Mouse (Mus musculus) brain, embryonic 14.5 days (tissue): Measurements from ENCODE around the gene Nisch. TPM values are rescaled to one million over a fixed set of nuclear protein-coding genes. Genes with fewer than 3 reads are reported as not detected.

Experiments
- DNase-seq: peaks from one replicate; pipeline ENCODE4 v3.0.0-alpha.2; 2011; ENCODE audit warnings: low read depth
- CTCF ChIP-seq: fragments of 200-500 bp; IDR thresholded peaks from 2 replicates; pipeline ENCODE4 v1.5.1; 2012; ENCODE audit warnings: inconsistent platforms, mild to moderate bottlenecking, moderate library complexity, borderline replicate concordance; ENCODE audit not compliant: insufficient read depth, insufficient read length; ENCODE audit errors: extremely low read depth
- POLR2A ChIP-seq: fragments of 200-500 bp; IDR thresholded peaks from 2 replicates; pipeline ENCODE4 v1.6.1; 2012; ENCODE audit warnings: mild to moderate bottlenecking, inconsistent platforms, borderline replicate concordance; ENCODE audit not compliant: poor library complexity, insufficient read depth, insufficient read length, severe bottlenecking; ENCODE audit errors: extremely low read depth
- polyA plus RNA-seq: library from polyadenylated mRNA; depleted of rRNA; stranded (reverse); fragments of >200 nt; gene quantifications from 2 replicates; pipeline ENCODE4 v1.2.3, GENCODE M21; 2012; rRNA removed

The Nisch gene
- 362 and 506 TPM in 2 replicates for polyA plus RNA-seq

DNA sequence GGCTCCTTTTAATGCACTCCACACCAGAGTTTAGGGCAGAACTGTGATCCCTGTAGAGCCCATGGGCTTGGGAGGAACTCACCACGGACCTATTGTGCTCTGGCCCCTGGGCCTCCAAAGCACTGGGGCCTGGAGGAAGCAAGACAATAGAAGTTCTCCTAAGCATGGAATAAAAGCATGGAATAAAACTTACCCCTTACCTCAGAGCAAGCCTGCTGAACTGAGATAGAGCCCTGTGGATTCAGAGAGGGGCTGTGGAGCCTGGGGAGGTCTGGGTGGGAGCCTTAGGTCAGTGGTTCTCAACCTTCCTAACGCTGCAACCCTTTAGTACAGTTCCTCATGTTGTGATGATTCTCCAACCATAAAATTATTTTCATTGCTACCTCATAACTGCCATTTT, at the start of gene Nisch:
Nisch (minus strand) TSS at position 101 of the 400 bp plus-strand sequence.
- DNase-seq = no peak
- TF ChIP-seq CTCF = no peak

DNA sequence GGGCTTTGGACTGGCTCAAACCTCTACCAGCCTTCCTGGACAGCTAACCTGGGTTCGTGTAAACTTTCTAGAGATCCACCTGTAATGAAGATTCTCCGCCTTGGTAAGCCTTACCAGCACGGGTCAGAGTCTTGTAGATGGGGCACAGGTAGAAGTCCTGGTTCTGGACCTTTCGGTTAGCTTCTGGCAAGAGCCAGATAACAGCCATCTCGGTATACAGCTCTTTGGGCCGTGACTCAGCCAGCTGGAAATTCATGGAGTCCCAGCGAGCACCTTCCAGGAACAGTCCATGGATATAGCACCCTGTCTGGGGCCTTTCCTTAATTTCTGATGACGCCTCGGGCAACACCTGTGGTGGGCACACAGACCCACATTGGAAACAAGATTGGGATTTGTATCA, 44.2 kb upstream of the Nisch start:
- no peak for TF ChIP-seq CTCF
- TF ChIP-seq POLR2A = no peak
- no peak for DNase-seq

GRCm38 (mm10) chr14:31260374-31260773, 43.6 kb upstream of the Nisch start:
- no peak for TF ChIP-seq POLR2A
- DNase-seq = no peak

GRCm38 (mm10) chr14:31258476-31259050, 41.8 kb upstream of the Nisch start:
- DNase-seq = no peak
- TF ChIP-seq CTCF (no peak), POLR2A (no peak)

DNA sequence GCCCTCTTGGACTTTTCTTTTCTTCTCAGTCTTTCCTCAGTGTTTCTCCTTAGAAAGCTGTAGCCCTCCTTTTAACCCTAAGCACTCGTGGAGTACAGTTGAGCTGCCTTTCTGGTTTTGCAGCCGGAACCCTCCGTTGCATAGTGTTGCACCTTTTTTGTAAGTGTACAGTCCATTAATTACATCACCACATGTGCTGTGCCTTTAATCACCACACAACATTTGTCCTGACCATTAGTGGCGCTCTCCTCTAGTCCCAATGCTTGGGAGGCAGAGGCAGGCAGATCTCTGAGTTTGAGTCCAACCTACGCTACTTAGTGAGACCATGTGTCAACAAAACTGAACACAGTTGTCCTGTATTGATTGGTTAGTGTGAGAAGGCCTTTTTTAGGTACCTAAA, 35.3 kb upstream of the Nisch start:
- no peak for DNase-seq
- TF ChIP-seq CTCF (no peak), POLR2A (no peak)

- DNase-seq = no peak
- TF ChIP-seq POLR2A = no peak
Observed at GRCm38 (mm10) chr14:31251626-31252025, 34.9 kb upstream of the Nisch start.

DNA sequence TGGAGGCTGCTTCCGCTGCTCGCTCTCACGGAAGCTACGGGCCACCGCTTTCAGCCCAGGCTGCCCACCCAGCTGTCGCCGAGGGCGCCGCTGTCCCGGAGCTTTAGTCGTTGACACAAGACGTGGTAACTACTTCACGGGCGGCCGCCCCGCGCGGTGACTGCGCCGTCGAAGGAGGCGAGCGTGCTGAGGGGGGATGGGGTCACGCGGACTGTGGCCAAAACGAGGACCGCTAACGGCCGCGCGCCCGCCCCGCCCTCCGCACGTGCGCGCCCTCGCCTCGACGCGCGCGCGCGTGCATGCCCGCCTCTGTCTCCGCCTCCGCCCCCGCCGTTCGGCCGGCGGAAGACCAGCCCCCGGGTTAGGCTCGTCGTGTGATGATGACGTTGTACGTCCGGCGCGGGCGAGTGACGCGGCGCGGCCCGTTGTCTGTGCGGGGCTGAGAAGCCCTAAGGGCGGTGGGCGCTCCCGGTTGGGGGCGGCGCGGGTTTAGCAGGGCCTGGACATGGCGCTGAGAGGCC, 34.4 kb upstream of the Nisch start, which contains the start of the genes Phf7 and Bap1:
Phf7 (minus strand) TSS at position 234 of the 521 bp plus-strand sequence.
Bap1 (plus strand) TSS at position 367 of the 521 bp plus-strand sequence.
- TF ChIP-seq CTCF (no peak), POLR2A (peak; percentile 82)
- peak; percentile 98 for DNase-seq

DNA sequence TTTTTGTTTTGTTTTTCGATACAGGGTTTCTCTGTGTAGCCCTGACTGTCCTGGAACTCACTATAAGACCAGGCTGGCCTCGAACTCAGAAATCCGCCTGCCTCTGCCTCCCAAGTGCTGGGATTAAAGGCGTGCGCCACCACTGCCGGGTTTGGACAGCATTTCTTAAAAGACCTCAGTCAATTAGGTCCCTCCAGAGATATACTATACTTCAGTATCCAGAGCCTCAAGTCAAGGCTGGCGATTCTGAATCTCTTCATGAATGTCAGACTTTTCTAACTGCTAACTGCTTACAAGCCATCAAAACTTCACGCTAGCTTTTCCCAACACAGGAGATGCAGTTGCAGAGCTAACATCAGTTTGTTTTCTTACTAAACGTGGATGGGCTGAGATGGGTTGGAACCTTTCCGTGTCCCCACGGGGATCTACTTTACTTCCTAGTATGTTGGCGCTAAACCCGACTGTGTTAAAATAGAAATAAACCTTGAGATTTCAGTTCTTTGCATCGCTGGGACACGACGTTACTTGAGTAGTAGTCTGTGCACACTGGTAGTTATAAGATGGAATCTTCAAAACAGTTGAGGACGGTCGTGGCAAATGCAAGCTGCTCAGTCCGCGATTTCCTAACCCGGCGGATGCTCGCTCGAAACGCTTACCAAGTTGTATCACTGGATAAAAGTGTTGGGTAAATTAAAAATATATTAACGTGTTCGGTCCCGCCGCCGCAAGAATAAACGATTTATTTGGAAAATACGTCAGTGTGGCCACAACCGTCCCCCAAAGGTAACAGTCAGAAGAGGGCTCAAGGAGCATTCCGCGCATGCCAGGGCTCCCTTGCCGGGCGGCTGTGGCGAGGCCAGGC, 33.7 kb upstream of the Nisch start:
- TF ChIP-seq CTCF (no peak), POLR2A (no peak)
- DNase-seq = no peak

- TF ChIP-seq CTCF (no peak), POLR2A (no peak)
- no peak for DNase-seq
Observed at GRCm38 (mm10) chr14:31248396-31248795, 31.6 kb upstream of the Nisch start.

DNA sequence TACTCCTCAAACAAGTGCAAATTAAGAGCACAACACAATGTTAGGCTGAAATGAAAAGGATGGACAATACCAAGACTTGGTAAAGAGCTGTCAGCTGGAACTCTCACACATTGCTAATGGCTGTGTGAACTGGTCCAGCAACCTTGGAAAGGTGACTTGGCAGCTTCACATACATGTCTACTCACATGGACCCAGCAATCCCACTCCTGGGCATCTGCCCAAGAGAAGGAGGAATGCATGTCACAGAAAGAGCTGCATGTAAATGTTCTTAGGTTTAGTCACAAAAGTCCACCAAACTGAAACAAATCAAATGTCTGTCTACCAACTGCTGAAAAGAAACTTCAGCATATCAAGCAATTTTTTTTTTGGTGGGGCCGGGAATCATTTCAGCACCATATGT, 29.2 kb upstream of the Nisch start:
- TF ChIP-seq CTCF = no peak
- no peak for TF ChIP-seq POLR2A
- no peak for DNase-seq

GRCm38 (mm10) chr14:31244777-31245176, 28.0 kb upstream of the Nisch start:
- TF ChIP-seq POLR2A (no peak), CTCF (no peak)
- no peak for DNase-seq

DNA sequence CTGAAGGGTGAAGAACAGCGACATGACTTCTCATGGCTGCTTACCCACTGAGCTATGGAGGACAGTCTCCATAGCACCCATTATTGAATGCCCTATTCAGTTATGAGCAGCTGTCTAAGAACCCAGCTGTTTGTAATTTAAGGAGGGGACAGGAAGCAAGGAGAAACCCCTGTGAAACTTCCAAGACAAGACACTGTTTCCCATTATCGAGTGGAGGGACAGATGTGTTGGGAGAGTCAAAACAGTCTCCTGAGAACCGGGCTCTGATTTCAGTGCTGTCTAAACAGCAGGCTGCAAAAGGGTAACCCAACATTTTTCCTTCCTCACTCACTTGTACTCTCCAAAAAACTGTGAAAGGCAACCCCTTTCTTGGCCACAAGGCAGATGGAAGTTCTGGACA, 23.8 kb upstream of the Nisch start:
- DNase-seq = no peak
- TF ChIP-seq CTCF (no peak), POLR2A (no peak)
